Mouse (Mus musculus): ENCODE results near the gene Stmn1. TPM values are rescaled to one million over a fixed set of nuclear protein-coding genes. Genes with fewer than 3 reads are reported as not detected.

Gene Stmn1
- polyA plus RNA-seq, 1 experiment from 2014 or later: 380 TPM

DNA sequence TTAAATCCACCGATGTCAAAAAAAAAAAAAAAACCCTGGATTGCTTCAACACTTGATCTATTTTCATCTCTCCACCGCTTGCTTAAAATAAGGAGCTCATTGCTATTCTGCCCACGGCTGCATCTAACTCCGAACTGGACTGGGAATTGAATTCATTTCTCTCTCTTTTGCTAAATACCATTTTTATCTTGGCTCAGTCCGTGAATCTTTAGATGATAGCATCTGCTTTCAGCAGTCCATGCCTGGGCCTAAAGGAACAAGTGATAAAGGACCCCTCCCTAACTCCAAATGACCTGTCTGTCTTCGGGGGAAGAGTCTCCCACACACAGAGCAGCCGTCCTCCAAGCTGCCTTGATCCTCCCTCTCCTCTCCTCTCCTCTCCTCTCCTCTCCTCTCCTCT, 23.2 kb upstream of the Stmn1 start:
- Histone ChIP-seq H3K27me3 (ENCODE audit: control insufficient read depth, insufficient read depth, low read length) (no peaks in the 10 kb centered on the region), H3K36me3 (ENCODE audit: control insufficient read depth, insufficient read depth, low read length) (no peaks in the 10 kb centered on the region), H3K4me1 (replicated peaks; ENCODE audit: control insufficient read depth, insufficient read depth) (no peaks in the 10 kb centered on the region), H3K4me3 (ENCODE audit: low read depth, low read length) (no peak overlapping the region), H3K4me2 (replicated peaks; ENCODE audit: low read depth) (no peak overlapping the region), H3K9ac (ENCODE audit: low read length) (no peak overlapping the region), H3K9me3 (ENCODE audit: control insufficient read depth, low read length) (no peaks in the 10 kb centered on the region), H3K27ac (replicated peaks) (no peak overlapping the region)
- 46% methylated on average over 7 of the region's 7 CpGs for WGBS
- ATAC-seq (ENCODE audit: low FRiP score, low TSS enrichment) (no peak), DNase-seq (ENCODE audit: low spot score) (no peak)
- TF ChIP-seq CTCF (IDR thresholded peaks at IDR 0.05; ENCODE audit: low read depth) (no peak), EP300 (optimal IDR thresholded peaks at IDR 0.05) (no peak)

- H3K9ac ChIP-seq (ENCODE audit: low read length): no peak overlapping the region
- no peak overlapping the region for H3K4me3 ChIP-seq (ENCODE audit: low read depth, low read length)
- H3K27me3 ChIP-seq (ENCODE audit: control insufficient read depth, insufficient read depth, low read length): no peaks in the 10 kb centered on the region
- TF ChIP-seq EP300 (optimal IDR thresholded peaks at IDR 0.05): no peak
- TF ChIP-seq CTCF (IDR thresholded peaks at IDR 0.05; ENCODE audit: low read depth): no peak
- H3K27ac ChIP-seq (replicated peaks): no peak overlapping the region
- no peaks in the 10 kb centered on the region for H3K36me3 ChIP-seq (ENCODE audit: control insufficient read depth, insufficient read depth, low read length)
- no peaks in the 10 kb centered on the region; the same call in 1 of the 2 replicates for H3K4me1 ChIP-seq (replicated peaks; ENCODE audit: control insufficient read depth, insufficient read depth)
- DNase-seq (ENCODE audit: low spot score): no peak
- 42% methylated on average over 1 of the region's 1 CpGs for WGBS
- H3K4me2 ChIP-seq (replicated peaks; ENCODE audit: low read depth): no peak overlapping the region
- no peak for ATAC-seq (ENCODE audit: low FRiP score, low TSS enrichment)
- H3K9me3 ChIP-seq (ENCODE audit: control insufficient read depth, low read length): no peaks in the 10 kb centered on the region
Observed at GRCm38 (mm10) chr4:134445489-134445888, 22.6 kb upstream of the Stmn1 start.

DNA sequence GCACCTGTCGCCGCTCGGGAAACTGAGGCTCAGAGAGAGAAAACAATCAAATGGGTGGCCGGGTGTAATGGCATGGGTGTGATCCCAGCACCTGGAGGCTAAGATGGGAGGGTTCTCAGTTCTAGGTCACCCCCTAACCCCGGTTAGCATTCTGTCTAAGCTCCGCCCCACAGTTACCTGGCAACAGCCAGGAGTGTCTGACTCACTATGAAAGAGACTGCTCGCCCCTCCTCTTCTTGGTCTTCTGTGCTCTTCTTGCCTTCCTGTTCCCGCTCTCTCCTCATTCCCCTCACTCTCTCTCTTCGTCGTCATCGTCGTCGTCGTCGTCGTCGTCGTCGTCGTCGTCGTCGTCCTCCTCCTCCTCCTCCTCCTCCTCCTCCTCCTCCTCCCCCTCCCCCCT, 20.2 kb upstream of the Stmn1 start:
- H3K4me3 ChIP-seq (ENCODE audit: low read depth, low read length): no peak overlapping the region
- H3K4me2 ChIP-seq (replicated peaks; ENCODE audit: low read depth): no peak overlapping the region
- no peaks in the 10 kb centered on the region for H3K36me3 ChIP-seq (ENCODE audit: control insufficient read depth, insufficient read depth, low read length)
- no peak overlapping the region for H3K27ac ChIP-seq (replicated peaks)
- DNase-seq (ENCODE audit: low spot score) (no peak), ATAC-seq (ENCODE audit: low FRiP score, low TSS enrichment) (no peak)
- H3K9me3 ChIP-seq (ENCODE audit: control insufficient read depth, low read length): no peaks in the 10 kb centered on the region
- 43% methylated on average over 23 of the region's 23 CpGs for WGBS
- no peaks in the 10 kb centered on the region; the same call in 1 of the 2 replicates for H3K4me1 ChIP-seq (replicated peaks; ENCODE audit: control insufficient read depth, insufficient read depth)
- H3K27me3 ChIP-seq (ENCODE audit: control insufficient read depth, insufficient read depth, low read length): no peaks in the 10 kb centered on the region
- TF ChIP-seq CTCF (IDR thresholded peaks at IDR 0.05; ENCODE audit: low read depth) (no peak), EP300 (optimal IDR thresholded peaks at IDR 0.05) (no peak)
- no peak overlapping the region for H3K9ac ChIP-seq (ENCODE audit: low read length)

GRCm38 (mm10) chr4:134449595-134450391, 18.3 kb upstream of the Stmn1 start:
- TF ChIP-seq EP300 (optimal IDR thresholded peaks at IDR 0.05) (no peak), CTCF (IDR thresholded peaks at IDR 0.05; ENCODE audit: low read depth) (no peak)
- Histone ChIP-seq H3K4me1 (replicated peaks; ENCODE audit: control insufficient read depth, insufficient read depth) (no peaks in the 10 kb centered on the region; the same call in 1 of the 2 replicates), H3K27me3 (ENCODE audit: control insufficient read depth, insufficient read depth, low read length) (no peaks in the 10 kb centered on the region), H3K36me3 (ENCODE audit: control insufficient read depth, insufficient read depth, low read length) (no peaks in the 10 kb centered on the region), H3K4me2 (replicated peaks; ENCODE audit: low read depth) (no peak overlapping the region), H3K27ac (replicated peaks) (no peak overlapping the region), H3K9me3 (ENCODE audit: control insufficient read depth, low read length) (no peaks in the 10 kb centered on the region), H3K4me3 (ENCODE audit: low read depth, low read length) (no peak overlapping the region), H3K9ac (ENCODE audit: low read length) (no peak overlapping the region)
- no peak for ATAC-seq (ENCODE audit: low FRiP score, low TSS enrichment)
- DNase-seq (ENCODE audit: low spot score): peak; percentile 24
- 40% methylated on average over 13 of the region's 13 CpGs for WGBS

DNA sequence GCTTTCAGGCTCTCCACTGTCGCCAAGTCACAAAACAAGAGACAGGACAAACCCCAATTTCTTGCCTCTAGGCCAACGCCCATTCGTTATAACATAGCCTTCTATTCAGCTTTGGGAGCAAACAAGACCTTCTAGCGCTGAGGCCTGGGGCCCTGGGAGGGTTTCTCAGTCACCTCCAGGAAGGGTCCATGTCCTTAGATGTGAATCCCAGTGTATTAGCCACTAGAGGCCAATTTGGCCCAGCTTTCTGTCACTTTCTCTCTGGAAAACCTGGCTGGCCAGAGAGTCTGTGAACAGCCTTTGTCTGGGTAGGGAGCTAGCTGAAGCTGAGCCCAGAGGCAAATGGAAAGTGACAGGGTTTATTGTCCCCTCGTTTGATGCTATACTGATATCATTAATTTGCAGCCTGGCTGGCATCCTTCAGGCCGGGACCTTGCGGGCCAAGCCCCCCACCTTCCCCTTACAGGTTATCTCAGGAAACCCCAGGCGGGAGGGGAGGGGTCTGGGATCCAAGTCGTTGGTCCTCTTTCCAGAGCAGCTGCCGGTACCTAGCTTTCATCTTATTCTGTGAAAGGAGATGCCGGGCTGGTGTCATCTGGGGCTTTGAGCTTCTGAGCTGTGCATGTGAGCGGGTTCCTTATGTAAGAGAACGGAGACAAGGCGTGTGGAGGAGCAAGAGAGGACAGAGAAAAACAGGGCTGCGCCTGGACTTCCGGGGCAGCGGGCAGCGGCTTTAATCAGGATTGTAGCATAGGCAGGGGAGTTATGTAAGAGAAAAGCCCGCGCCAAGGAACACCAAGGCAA, 17.5 kb upstream of the Stmn1 start:
- TF ChIP-seq CTCF (IDR thresholded peaks at IDR 0.05; ENCODE audit: low read depth): no peak
- TF ChIP-seq EP300 (optimal IDR thresholded peaks at IDR 0.05): no peak
- 36% methylated on average over 20 of the region's 20 CpGs for WGBS
- no peak overlapping the region; the same call in 1 of the 2 replicates for H3K27ac ChIP-seq (replicated peaks)
- DNase-seq (ENCODE audit: low spot score): no peak
- no peak for ATAC-seq (ENCODE audit: low FRiP score, low TSS enrichment)
- no peaks in the 10 kb centered on the region for H3K27me3 ChIP-seq (ENCODE audit: control insufficient read depth, insufficient read depth, low read length)
- H3K9ac ChIP-seq (ENCODE audit: low read length): no peak overlapping the region
- H3K4me1 ChIP-seq (replicated peaks; ENCODE audit: control insufficient read depth, insufficient read depth): no peaks in the 10 kb centered on the region; the same call in 1 of the 2 replicates
- H3K4me2 ChIP-seq (replicated peaks; ENCODE audit: low read depth): no peak overlapping the region
- no peaks in the 10 kb centered on the region for H3K9me3 ChIP-seq (ENCODE audit: control insufficient read depth, low read length)
- H3K36me3 ChIP-seq (ENCODE audit: control insufficient read depth, insufficient read depth, low read length): no peaks in the 10 kb centered on the region
- no peak overlapping the region for H3K4me3 ChIP-seq (ENCODE audit: low read depth, low read length)
